Mouse (Mus musculus) heart, embryonic 12.5 days (tissue): ENCODE measurements at regions not wholly inside any gene's neighbourhood (a gene's known extent, or its start where the extent isn't known, plus 50 kb on each side); places are given as distances from the start of the nearest gene placed in this dataset.

Experiments used
- ATAC-seq: fragments of 200-750 bp; cut with Nextera tagmentation; 2 replicates; pipeline ENCODE4 v1.8.0; 2017; ENCODE audit warnings: moderate TSS enrichment, moderate library complexity; ENCODE audit not compliant: insufficient number of reproducible peaks, low FRiP score
- H3K27ac ChIP-seq: fragments of 300-500 bp; sonication (generic); 2 replicates; pipeline ENCODE4 v1.5.1; 2016; ENCODE audit warnings: mild to moderate bottlenecking, moderate library complexity; ENCODE audit not compliant: poor library complexity, severe bottlenecking
- H3K27me3 ChIP-seq: fragments of 300-500 bp; sonication (generic); replicated peaks from 2 replicates; pipeline ENCODE4 v1.6.1; 2016; ENCODE audit warnings: mild to moderate bottlenecking, moderate library complexity
- H3K36me3 ChIP-seq: fragments of 300-500 bp; sonication (generic); 2 replicates; pipeline ENCODE4 v1.6.1; 2016; ENCODE audit warnings: mild to moderate bottlenecking, moderate library complexity
- H3K4me1 ChIP-seq: fragments of 300-500 bp; sonication (generic); replicated peaks from 2 replicates; pipeline ENCODE4 v1.6.1; 2016; ENCODE audit warnings: mild to moderate bottlenecking
- H3K4me2 ChIP-seq: fragments of 300-500 bp; sonication (generic); 2 replicates; pipeline ENCODE4 v1.6.1; 2016; ENCODE audit warnings: mild to moderate bottlenecking, moderate library complexity
- H3K4me3 ChIP-seq: fragments of 300-500 bp; sonication (generic); 2 replicates; pipeline ENCODE4 v1.5.1; 2016; ENCODE audit warnings: mild to moderate bottlenecking
- H3K9ac ChIP-seq: fragments of 300-500 bp; sonication (generic); 2 replicates; pipeline ENCODE4 v1.6.1; 2016; ENCODE audit warnings: mild to moderate bottlenecking, moderate library complexity
- H3K9me3 ChIP-seq: fragments of 300-500 bp; sonication (generic); replicated peaks from 2 replicates; pipeline ENCODE4 v1.6.1; 2016; ENCODE audit warnings: mild to moderate bottlenecking, moderate library complexity
- WGBS: fragments of 180-500 bp; shearing (Covaris S2); methylation state at CpG from one replicate; pipeline ENCODE4 v1.1.7; 2016; 5-methylcytosine and 5-hydroxymethylcytosine counted together

- WGBS: 82% methylated on average over 3 of the region's 3 CpGs
Observed at GRCm38 (mm10) chr17:68057264-68057663, 53.3 kb upstream of the Arhgap28 start.

GRCm38 (mm10) chr17:68060455-68060854 lies 56.5 kb upstream of the Arhgap28 start:
- Histone ChIP-seq H3K27ac (no peak overlapping the region), H3K9me3 (0 out of 2 replicates have a peak, but pooled peaks cover under 1% of the 10 kb centered on the region), H3K4me1 (no peaks in the 10 kb centered on the region), H3K36me3 (no peaks in the 10 kb centered on the region), H3K27me3 (no peaks in the 10 kb centered on the region), H3K4me2 (no peak overlapping the region), H3K4me3 (no peak overlapping the region), H3K9ac (no peak overlapping the region)
- ATAC-seq: no peak
- WGBS: 73% methylated on average over 3 of the region's 3 CpGs

More at GRCm38 (mm10) chr17:68057264-68057663, 53.3 kb upstream of the Arhgap28 start:
- Histone ChIP-seq H3K4me2 (no peak overlapping the region), H3K9ac (no peak overlapping the region), H3K27me3 (no peaks in the 10 kb centered on the region), H3K27ac (no peak overlapping the region), H3K4me1 (no peaks in the 10 kb centered on the region), H3K36me3 (no peaks in the 10 kb centered on the region), H3K4me3 (no peak overlapping the region), H3K9me3 (0 out of 2 replicates have a peak, but pooled peaks cover 2% of the 10 kb centered on the region)
- ATAC-seq: no peak

- H3K36me3 ChIP-seq: no peaks in the 10 kb centered on the region
- H3K27me3 ChIP-seq: no peaks in the 10 kb centered on the region
- no peak overlapping the region for H3K9ac ChIP-seq
- 83% methylated on average over 9 of the region's 9 CpGs for WGBS
- no peaks in the 10 kb centered on the region for H3K4me1 ChIP-seq
- ATAC-seq: no peak
- no peaks in the 10 kb centered on the region for H3K9me3 ChIP-seq
- no peak overlapping the region for H3K27ac ChIP-seq
- H3K4me2 ChIP-seq: no peak overlapping the region
- H3K4me3 ChIP-seq: no peak overlapping the region
Observed at GRCm38 (mm10) chr17:68065751-68066150, 61.8 kb upstream of the Arhgap28 start.

GRCm38 (mm10) chr17:68066204-68066603 lies 62.3 kb upstream of the Arhgap28 start:
- Histone ChIP-seq H3K36me3 (no peaks in the 10 kb centered on the region), H3K9me3 (no peaks in the 10 kb centered on the region), H3K27ac (no peak overlapping the region), H3K4me1 (no peaks in the 10 kb centered on the region), H3K27me3 (no peaks in the 10 kb centered on the region), H3K9ac (no peak overlapping the region), H3K4me3 (no peak overlapping the region), H3K4me2 (no peak overlapping the region)
- WGBS: 85% methylated on average over 2 of the region's 2 CpGs
- no peak for ATAC-seq

GRCm38 (mm10) chr17:68069008-68069407 lies 65.1 kb upstream of the Arhgap28 start:
- Histone ChIP-seq H3K4me1 (no peaks in the 10 kb centered on the region), H3K36me3 (no peaks in the 10 kb centered on the region), H3K27me3 (no peaks in the 10 kb centered on the region), H3K9ac (no peak overlapping the region), H3K4me3 (no peak overlapping the region), H3K4me2 (no peak overlapping the region), H3K9me3 (no peaks in the 10 kb centered on the region), H3K27ac (no peak overlapping the region)
- no peak for ATAC-seq
- 70% methylated on average over 7 of the region's 7 CpGs for WGBS

- Histone ChIP-seq H3K9me3 (no peaks in the 10 kb centered on the region), H3K36me3 (no peaks in the 10 kb centered on the region), H3K4me2 (no peak overlapping the region), H3K4me1 (no peaks in the 10 kb centered on the region), H3K9ac (no peak overlapping the region), H3K27me3 (no peaks in the 10 kb centered on the region), H3K4me3 (no peak overlapping the region), H3K27ac (no peak overlapping the region)
- WGBS: 76% methylated on average over 5 of the region's 5 CpGs
- ATAC-seq: no peak
Observed at GRCm38 (mm10) chr17:68069484-68069883, 65.6 kb upstream of the Arhgap28 start.

- H3K4me3 ChIP-seq: no peak overlapping the region
- no peak for ATAC-seq
- H3K4me2 ChIP-seq: no peak overlapping the region
- no peak overlapping the region for H3K9ac ChIP-seq
- H3K27me3 ChIP-seq: no peaks in the 10 kb centered on the region
- H3K9me3 ChIP-seq: no peaks in the 10 kb centered on the region
- WGBS: 45% methylated on average over 4 of the region's 4 CpGs
- H3K36me3 ChIP-seq: no peaks in the 10 kb centered on the region
- H3K4me1 ChIP-seq: no peaks in the 10 kb centered on the region
- H3K27ac ChIP-seq: no peak overlapping the region
Observed at GRCm38 (mm10) chr17:68071472-68071871, 67.6 kb upstream of the Arhgap28 start.

GRCm38 (mm10) chr17:68075712-68076111 lies 71.8 kb upstream of the Arhgap28 start:
- no peak overlapping the region for H3K4me2 ChIP-seq
- H3K9me3 ChIP-seq: no peaks in the 10 kb centered on the region
- H3K27ac ChIP-seq: 0 out of 2 replicates have a peak overlapping the region, but pooled peaks have one; percentile 33
- H3K4me3 ChIP-seq: no peak overlapping the region
- H3K9ac ChIP-seq: no peak overlapping the region
- no peaks in the 10 kb centered on the region for H3K4me1 ChIP-seq
- WGBS: 50% methylated on average over 2 of the region's 2 CpGs
- no peaks in the 10 kb centered on the region for H3K27me3 ChIP-seq
- no peak for ATAC-seq
- no peaks in the 10 kb centered on the region for H3K36me3 ChIP-seq

- 86% methylated on average over 3 of the region's 3 CpGs for WGBS
- no peak overlapping the region for H3K4me3 ChIP-seq
- no peaks in the 10 kb centered on the region for H3K36me3 ChIP-seq
- H3K4me2 ChIP-seq: no peak overlapping the region
- no peak overlapping the region for H3K27ac ChIP-seq
- no peak overlapping the region for H3K9ac ChIP-seq
- H3K27me3 ChIP-seq: no peaks in the 10 kb centered on the region
- no peak for ATAC-seq
- H3K4me1 ChIP-seq: no peaks in the 10 kb centered on the region
- H3K9me3 ChIP-seq: no peaks in the 10 kb centered on the region
Observed at GRCm38 (mm10) chr17:68078709-68079108, 74.8 kb upstream of the Arhgap28 start.

- H3K4me3 ChIP-seq: no peak overlapping the region
- ATAC-seq: no peak
- H3K4me2 ChIP-seq: no peak overlapping the region
- H3K9me3 ChIP-seq: no peaks in the 10 kb centered on the region
- H3K4me1 ChIP-seq: no peaks in the 10 kb centered on the region
- no peaks in the 10 kb centered on the region for H3K36me3 ChIP-seq
- no peak overlapping the region for H3K9ac ChIP-seq
- no peaks in the 10 kb centered on the region for H3K27me3 ChIP-seq
- no peak overlapping the region for H3K27ac ChIP-seq
- WGBS: 81% methylated on average over 2 of the region's 2 CpGs
Observed at GRCm38 (mm10) chr17:68084446-68084845, 80.5 kb upstream of the Arhgap28 start.

- H3K27ac ChIP-seq: no peak overlapping the region
- no peak overlapping the region for H3K4me2 ChIP-seq
- no peak for ATAC-seq
- no peaks in the 10 kb centered on the region for H3K9me3 ChIP-seq
- H3K4me3 ChIP-seq: no peak overlapping the region
- H3K9ac ChIP-seq: no peak overlapping the region
- no peaks in the 10 kb centered on the region for H3K4me1 ChIP-seq
- no peaks in the 10 kb centered on the region for H3K36me3 ChIP-seq
- no peaks in the 10 kb centered on the region for H3K27me3 ChIP-seq
- 50% methylated on average over 1 of the region's 1 CpGs for WGBS
Observed at GRCm38 (mm10) chr17:68087149-68087548, 83.2 kb upstream of the Arhgap28 start.

- WGBS: 81% methylated on average over 1 of the region's 1 CpGs
- no peak for ATAC-seq
- no peak overlapping the region for H3K9ac ChIP-seq
Observed at GRCm38 (mm10) chr17:68089179-68089578, 85.3 kb upstream of the Arhgap28 start.

More at GRCm38 (mm10) chr17:68089179-68089578, 85.3 kb upstream of the Arhgap28 start:
- no peaks in the 10 kb centered on the region for H3K27me3 ChIP-seq
- no peaks in the 10 kb centered on the region for H3K4me1 ChIP-seq
- no peak overlapping the region for H3K4me3 ChIP-seq
- no peak overlapping the region for H3K4me2 ChIP-seq
- no peaks in the 10 kb centered on the region for H3K36me3 ChIP-seq
- no peak overlapping the region for H3K27ac ChIP-seq
- H3K9me3 ChIP-seq: no peaks in the 10 kb centered on the region
